Mouse (Mus musculus): ENCODE measurements around the gene Nrp1. TPM values are rescaled to one million over a fixed set of nuclear protein-coding genes. Genes with fewer than 3 reads are reported as not detected.

Nrp1 gene
- polyA plus RNA-seq, 2 experiments = 33.8 to 75.1 TPM

DNA sequence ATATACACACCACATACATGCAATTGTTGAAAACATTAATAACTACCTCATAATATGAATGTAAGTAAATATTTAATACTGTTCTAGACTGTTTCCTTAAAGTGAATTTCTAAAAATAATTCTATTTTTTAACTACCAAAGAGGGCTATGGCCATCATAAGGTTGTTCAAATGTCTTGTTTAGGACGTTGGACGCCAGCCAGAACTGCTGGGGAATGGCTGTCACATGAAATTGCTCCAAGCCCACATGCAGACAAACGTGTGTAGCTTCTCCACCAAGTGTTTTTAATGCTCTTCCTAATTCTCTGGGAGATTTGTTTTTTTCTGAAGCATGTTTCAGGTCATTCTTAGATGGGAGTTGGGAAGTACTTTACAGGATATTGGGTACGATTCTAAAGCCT, 55.0 kb downstream of the Nrp1 start:
- peaks cover 21% of the 10 kb centered on the region for H3K4me1 ChIP-seq (ENCODE audit: control insufficient read depth, insufficient read depth, low read length)
- H3K9ac ChIP-seq (ENCODE audit: low read depth, low read length, severe bottlenecking) = no peak overlapping the region
- H3K9me3 ChIP-seq (ENCODE audit: control insufficient read depth, low read length) = no peaks in the 10 kb centered on the region
- no peaks in the 10 kb centered on the region for H3K27me3 ChIP-seq (ENCODE audit: control insufficient read depth, insufficient read depth, low read length)
- DNase-seq (ENCODE audit: low spot score) (no peak), ATAC-seq (ENCODE audit: low FRiP score, low read depth) (no peak)
- H3K36me3 ChIP-seq (ENCODE audit: control insufficient read depth, insufficient read depth, low read length) = no peaks in the 10 kb centered on the region
- no peak overlapping the region for H3K4me3 ChIP-seq (replicated peaks; ENCODE audit: low read length)
- H3K4me2 ChIP-seq (replicated peaks; ENCODE audit: low read depth, low read length, severe bottlenecking) = no peak overlapping the region
- WGBS = 65% methylated on average over 4 of the region's 4 CpGs
- no peak overlapping the region for H3K27ac ChIP-seq (replicated peaks; ENCODE audit: low read depth, low read length)
- TF ChIP-seq POLR2A (IDR thresholded peaks at IDR 0.05; ENCODE audit: borderline replicate concordance, extremely low read depth, insufficient read depth, insufficient read length) = no peak

DNA sequence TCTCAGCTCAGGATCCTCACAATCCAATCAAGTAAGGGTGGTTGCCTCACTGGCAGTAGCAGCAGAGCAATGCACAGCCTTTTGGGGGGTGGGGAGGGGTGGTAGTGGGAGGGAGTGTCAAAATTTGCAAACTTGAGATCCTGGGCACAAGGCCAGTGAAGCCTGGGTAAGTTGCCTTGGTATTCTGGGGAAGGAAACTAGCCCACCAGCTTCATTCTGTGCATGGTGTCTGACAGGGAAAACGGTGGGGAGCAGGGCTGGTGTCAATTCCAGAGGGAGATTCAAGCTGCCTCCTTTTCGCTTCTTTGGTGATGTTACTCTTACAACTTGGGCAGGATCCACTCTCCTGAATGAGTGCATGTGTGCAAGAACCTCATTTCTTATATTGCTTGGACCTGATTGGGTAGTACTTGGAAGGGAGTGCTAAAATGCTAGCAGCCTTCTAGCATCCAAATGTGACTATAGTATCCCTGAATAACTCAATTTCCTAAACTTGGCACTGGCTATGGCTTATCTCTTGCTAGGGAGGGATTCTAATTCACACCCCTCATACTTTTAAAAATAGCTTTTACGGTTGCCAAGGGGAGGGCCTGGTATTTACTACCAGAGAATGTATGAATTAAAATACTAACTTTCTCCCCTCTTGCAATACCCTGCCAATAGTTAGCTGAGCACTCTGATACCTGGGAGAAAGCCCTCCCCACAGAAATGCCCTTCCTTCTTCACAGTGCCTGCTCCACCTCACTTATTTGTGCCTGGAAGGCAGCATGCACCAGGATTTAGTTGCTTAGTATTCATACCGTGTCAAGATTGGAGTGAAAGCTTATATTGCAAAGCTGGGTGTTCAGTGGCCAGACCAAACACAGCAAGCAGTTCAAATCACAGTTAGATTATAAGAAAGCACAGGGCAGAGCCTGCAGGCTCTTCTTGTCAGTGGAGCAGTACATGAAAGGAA, 57.6 kb downstream of the Nrp1 start:
- peak; percentile 41; the same call in 1 of the 2 replicates for ATAC-seq (ENCODE audit: low FRiP score, low read depth)
- no peak overlapping the region for H3K9ac ChIP-seq (ENCODE audit: low read depth, low read length, severe bottlenecking)
- DNase-seq (ENCODE audit: low spot score) = peak; percentile 31

DNA sequence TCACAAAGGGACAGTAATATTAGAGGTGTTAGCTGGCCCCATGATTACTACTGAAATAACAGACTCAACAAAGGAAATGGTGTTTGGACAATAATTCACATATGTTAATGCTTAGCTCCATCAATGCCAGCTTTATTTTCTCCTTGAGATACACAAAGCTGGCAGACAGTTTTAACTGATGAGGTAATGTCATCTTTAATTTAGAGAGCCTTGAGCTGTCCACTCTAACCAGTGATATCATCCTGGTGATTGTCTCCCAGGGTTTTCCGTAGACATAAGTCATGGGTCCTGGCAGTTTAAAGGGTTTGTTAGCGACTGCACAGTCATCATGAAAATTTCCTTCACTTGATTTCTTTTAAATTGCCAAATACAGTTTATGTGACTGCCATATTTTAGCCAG, 58.5 kb downstream of the Nrp1 start:
- Histone ChIP-seq H3K4me1 (ENCODE audit: control insufficient read depth, insufficient read depth, low read length) (peaks cover 21% of the 10 kb centered on the region), H3K4me3 (replicated peaks; ENCODE audit: low read length) (no peak overlapping the region), H3K27ac (replicated peaks; ENCODE audit: low read depth, low read length) (no peak overlapping the region), H3K27me3 (ENCODE audit: control insufficient read depth, insufficient read depth, low read length) (no peaks in the 10 kb centered on the region), H3K36me3 (ENCODE audit: control insufficient read depth, insufficient read depth, low read length) (no peaks in the 10 kb centered on the region), H3K4me2 (replicated peaks; ENCODE audit: low read depth, low read length, severe bottlenecking) (no peak overlapping the region), H3K9ac (ENCODE audit: low read depth, low read length, severe bottlenecking) (no peak overlapping the region), H3K9me3 (ENCODE audit: control insufficient read depth, low read length) (no peaks in the 10 kb centered on the region)
- 59% methylated on average over 2 of the region's 2 CpGs for WGBS
- ATAC-seq (ENCODE audit: low FRiP score, low read depth) (no peak), DNase-seq (ENCODE audit: low spot score) (no peak)
- TF ChIP-seq POLR2A (IDR thresholded peaks at IDR 0.05; ENCODE audit: borderline replicate concordance, extremely low read depth, insufficient read depth, insufficient read length) = no peak

More for the DNA sequence above, 57.6 kb downstream of the Nrp1 start:
- H3K27me3 ChIP-seq (ENCODE audit: control insufficient read depth, insufficient read depth, low read length) = no peaks in the 10 kb centered on the region
- H3K9me3 ChIP-seq (ENCODE audit: control insufficient read depth, low read length) = no peaks in the 10 kb centered on the region
- 34% methylated on average over 4 of the region's 4 CpGs for WGBS
- no peaks in the 10 kb centered on the region for H3K36me3 ChIP-seq (ENCODE audit: control insufficient read depth, insufficient read depth, low read length)
- H3K4me3 ChIP-seq (replicated peaks; ENCODE audit: low read length) = no peak overlapping the region
- no peak for TF ChIP-seq POLR2A (IDR thresholded peaks at IDR 0.05; ENCODE audit: borderline replicate concordance, extremely low read depth, insufficient read depth, insufficient read length)
- H3K4me2 ChIP-seq (replicated peaks; ENCODE audit: low read depth, low read length, severe bottlenecking) = no peak overlapping the region
- no peak overlapping the region for H3K27ac ChIP-seq (replicated peaks; ENCODE audit: low read depth, low read length)
- peaks cover 21% of the 10 kb centered on the region for H3K4me1 ChIP-seq (ENCODE audit: control insufficient read depth, insufficient read depth, low read length)

DNA sequence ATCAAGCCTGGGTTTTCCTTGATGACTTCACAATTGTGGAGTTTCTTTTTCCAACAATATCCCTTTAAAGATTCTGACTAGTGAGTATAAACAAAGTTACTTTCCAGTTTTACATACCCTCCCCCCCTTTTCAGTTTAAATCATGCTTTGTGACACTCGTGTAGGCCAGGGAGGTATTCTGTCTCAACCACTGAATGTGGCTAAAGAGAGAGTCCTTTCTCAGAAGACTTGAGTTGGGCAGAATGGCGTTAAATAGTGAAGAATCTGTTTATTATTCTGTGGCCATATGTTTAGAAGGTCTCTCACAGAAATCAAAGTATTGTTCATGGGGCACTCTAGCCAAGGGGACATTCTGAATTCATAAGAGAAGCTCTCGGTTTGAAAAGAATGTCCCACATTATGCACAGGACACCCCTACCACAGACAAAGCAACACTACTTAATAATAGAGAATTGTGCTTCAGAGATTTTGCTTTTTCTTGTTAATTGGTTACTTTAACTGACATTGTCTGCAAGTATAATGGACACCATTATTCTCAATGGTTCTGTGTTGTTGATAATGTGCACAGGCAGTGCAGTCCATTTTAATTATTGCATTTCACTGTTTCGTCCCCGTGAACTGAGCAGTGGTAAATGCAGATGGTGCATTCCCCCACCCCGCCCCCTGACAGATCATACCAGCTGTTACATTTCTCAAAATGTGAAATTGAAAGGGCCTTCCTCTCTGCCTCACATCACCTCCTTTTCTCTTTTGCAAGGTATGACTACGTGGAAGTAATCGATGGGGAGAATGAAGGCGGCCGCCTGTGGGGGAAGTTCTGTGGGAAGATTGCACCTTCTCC, 59.8 kb downstream of the Nrp1 start:
- Histone ChIP-seq H3K4me2 (replicated peaks; ENCODE audit: low read depth, low read length, severe bottlenecking) (no peak overlapping the region), H3K9me3 (ENCODE audit: control insufficient read depth, low read length) (no peaks in the 10 kb centered on the region), H3K4me1 (ENCODE audit: control insufficient read depth, insufficient read depth, low read length) (peaks cover 21% of the 10 kb centered on the region), H3K27me3 (ENCODE audit: control insufficient read depth, insufficient read depth, low read length) (no peaks in the 10 kb centered on the region), H3K36me3 (ENCODE audit: control insufficient read depth, insufficient read depth, low read length) (no peaks in the 10 kb centered on the region), H3K4me3 (replicated peaks; ENCODE audit: low read length) (no peak overlapping the region), H3K9ac (ENCODE audit: low read depth, low read length, severe bottlenecking) (no peak overlapping the region), H3K27ac (replicated peaks; ENCODE audit: low read depth, low read length) (no peak overlapping the region)
- ATAC-seq (ENCODE audit: low FRiP score, low read depth) (no peak), DNase-seq (ENCODE audit: low spot score) (no peak)
- no peak for TF ChIP-seq POLR2A (IDR thresholded peaks at IDR 0.05; ENCODE audit: borderline replicate concordance, extremely low read depth, insufficient read depth, insufficient read length)
- WGBS = 82% methylated on average over 10 of the region's 10 CpGs

DNA sequence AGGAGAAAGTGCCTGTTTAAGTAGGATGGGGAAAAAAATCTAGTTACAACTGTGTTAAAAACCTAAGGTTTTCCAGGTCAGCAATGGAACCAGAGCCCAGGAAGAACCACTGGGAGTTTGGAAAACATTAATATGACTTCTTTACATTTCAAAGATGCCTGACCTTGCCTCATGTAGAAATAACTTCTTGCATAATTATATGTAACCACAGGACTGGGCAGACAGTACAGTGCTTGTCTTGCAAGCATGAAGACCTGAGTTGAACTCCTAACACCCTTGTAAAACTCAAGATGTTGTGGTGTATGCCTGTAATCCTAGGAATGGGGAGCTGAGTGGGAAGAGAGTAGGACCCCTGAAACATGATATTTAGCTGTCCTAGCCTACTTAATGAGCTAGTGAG, 61.6 kb downstream of the Nrp1 start:
- H3K9ac ChIP-seq (ENCODE audit: low read depth, low read length, severe bottlenecking) = no peak overlapping the region
- ATAC-seq (ENCODE audit: low FRiP score, low read depth) (no peak), DNase-seq (ENCODE audit: low spot score) (no peak)
- no peaks in the 10 kb centered on the region for H3K27me3 ChIP-seq (ENCODE audit: control insufficient read depth, insufficient read depth, low read length)
- peaks cover 23% of the 10 kb centered on the region for H3K4me1 ChIP-seq (ENCODE audit: control insufficient read depth, insufficient read depth, low read length)
- H3K4me2 ChIP-seq (replicated peaks; ENCODE audit: low read depth, low read length, severe bottlenecking) = no peak overlapping the region
- no peak overlapping the region for H3K27ac ChIP-seq (replicated peaks; ENCODE audit: low read depth, low read length)
- TF ChIP-seq POLR2A (IDR thresholded peaks at IDR 0.05; ENCODE audit: borderline replicate concordance, extremely low read depth, insufficient read depth, insufficient read length) = no peak
- no peaks in the 10 kb centered on the region for H3K9me3 ChIP-seq (ENCODE audit: control insufficient read depth, low read length)
- no peak overlapping the region for H3K4me3 ChIP-seq (replicated peaks; ENCODE audit: low read length)
- no peaks in the 10 kb centered on the region for H3K36me3 ChIP-seq (ENCODE audit: control insufficient read depth, insufficient read depth, low read length)

All from limb, embryonic 14.5 days (tissue).